Mouse (Mus musculus) thymus, adult 2 months (tissue): ENCODE data around the gene Mlph.

Experiments used
- CTCF ChIP-seq: fragments of 200-500 bp; IDR thresholded peaks from 2 replicates; pipeline ENCODE4 v1.5.1; 2012; ENCODE audit warnings: mild to moderate bottlenecking, control low read depth, low read length, moderate library complexity, borderline replicate concordance; ENCODE audit not compliant: control insufficient read depth, poor library complexity, insufficient read depth; ENCODE audit errors: extremely low read depth
- POLR2A ChIP-seq: fragments of 200-500 bp; IDR thresholded peaks from 2 replicates; pipeline ENCODE4 v1.6.1; 2012; ENCODE audit warnings: mild to moderate bottlenecking, low read length, control low read depth, moderate library complexity; ENCODE audit not compliant: control insufficient read depth, poor library complexity, insufficient read depth; ENCODE audit errors: extremely low read depth

GRCm38 (mm10) chr1:90900406-90900805 lies 14.5 kb upstream of the Mlph start:
- TF ChIP-seq POLR2A (no peak), CTCF (no peak)
